In genomic region chr7:64716286-64716685, GRCm38 (mm10) we compare ENCODE assay signal across 15 mouse cellular contexts.
"Had no signal": no experiment of that assay in that cellular context is flagged by ENCODE, and none has a peak within 500 bp of the region (broad histone marks: within the 10 kb centered on the region; RNA-seq: fewer than 3 reads in every experiment).

No protein-coding gene starts in this region.

- ATAC-seq: midbrain, embryonic 16.5 days had no signal

- H3K36me3 ChIP-seq: stomach, embryonic 15.5 days had no signal

- H3K4me2 ChIP-seq: lung, embryonic 14.5 days; midbrain, embryonic 12.5 days; neural tube, embryonic 12.5 days; stomach, embryonic 15.5 days had no signal

- DNase-seq: lung, adult 18-20 months; lung, embryonic 14.5 days; lung, postnatal 10 days; lung, postnatal 4 days; midbrain, embryonic 14.5 days; right cerebral cortex, postnatal 14 days; thymus, adult 2 months; thymus, postnatal 25 days; thymus, postnatal 4 days had no signal

- H3K4me1 ChIP-seq: midbrain, embryonic 10.5 days; midbrain, embryonic 12.5 days; neural tube, embryonic 12.5 days; stomach, embryonic 15.5 days had no signal

- H3K9me3 ChIP-seq: midbrain, embryonic 10.5 days; midbrain, embryonic 12.5 days; neural tube, embryonic 12.5 days; stomach, embryonic 15.5 days had no signal

- H3K4me3 ChIP-seq: midbrain, embryonic 10.5 days; midbrain, embryonic 12.5 days; neural tube, embryonic 12.5 days; stomach, embryonic 15.5 days had no signal

- H3K27ac ChIP-seq: midbrain, embryonic 10.5 days; midbrain, embryonic 12.5 days; neural tube, embryonic 12.5 days; stomach, embryonic 15.5 days; stomach, postnatal 0 days had no signal

- H3K27me3 ChIP-seq: midbrain, embryonic 12.5 days; neural tube, embryonic 12.5 days; stomach, embryonic 15.5 days had no signal

- H3K9ac ChIP-seq: lung, embryonic 14.5 days; midbrain, embryonic 12.5 days; neural tube, embryonic 12.5 days; stomach, embryonic 15.5 days had no signal
